Mouse (Mus musculus) limb, embryonic 12.5 days (tissue): Measurements from ENCODE around the gene Parp16. TPM values are rescaled to one million over a fixed set of nuclear protein-coding genes. Genes with fewer than 3 reads are reported as not detected.

Experiments
- ATAC-seq: fragments of 200-750 bp; cut with Nextera tagmentation; 2 replicates; pipeline ENCODE4 v1.8.0; 2017; ENCODE audit warnings: low read depth, moderate TSS enrichment; ENCODE audit not compliant: insufficient number of reproducible peaks, insufficient read depth, low FRiP score, low TSS enrichment
- H3K27ac ChIP-seq: fragments of 300-500 bp; sonication (generic); 2 replicates; pipeline ENCODE4 v1.5.1; 2016; ENCODE audit warnings: mild to moderate bottlenecking, moderate library complexity
- H3K27me3 ChIP-seq: fragments of 300-500 bp; sonication (generic); 2 replicates; pipeline ENCODE4 v1.6.1; 2016; ENCODE audit warnings: mild to moderate bottlenecking, moderate library complexity
- H3K36me3 ChIP-seq: fragments of 300-500 bp; sonication (generic); 2 replicates; pipeline ENCODE4 v1.6.1; 2016; ENCODE audit warnings: mild to moderate bottlenecking, moderate library complexity
- H3K4me1 ChIP-seq: fragments of 300-500 bp; sonication (generic); replicated peaks from 2 replicates; pipeline ENCODE4 v1.6.1; 2016
- H3K4me2 ChIP-seq: fragments of 300-500 bp; sonication (generic); 2 replicates; pipeline ENCODE4 v1.6.1; 2016; ENCODE audit warnings: mild to moderate bottlenecking, moderate library complexity
- H3K4me3 ChIP-seq: fragments of 300-500 bp; sonication (generic); replicated peaks from 2 replicates; pipeline ENCODE4 v1.5.1; 2016; ENCODE audit warnings: mild to moderate bottlenecking
- H3K9ac ChIP-seq: fragments of 300-500 bp; sonication (generic); replicated peaks from 2 replicates; pipeline ENCODE4 v1.6.1; 2016; ENCODE audit warnings: mild to moderate bottlenecking, moderate library complexity
- H3K9me3 ChIP-seq: fragments of 300-500 bp; sonication (generic); 2 replicates; pipeline ENCODE4 v1.6.1; 2016; ENCODE audit warnings: mild to moderate bottlenecking, moderate library complexity
- WGBS: fragments of 180-500 bp; shearing (Covaris S2); methylation state at CpG from one replicate; pipeline ENCODE4 v1.1.7; 2016; 5-methylcytosine and 5-hydroxymethylcytosine counted together
- polyA plus RNA-seq: library from polyadenylated mRNA; unstranded; fragments of >200 nt; fragmentation: Nextera tagmentation; extraction: Ambion mirVana; gene quantifications from 2 replicates; pipeline ENCODE4 v1.2.1, GENCODE M21; 2016

The Parp16 gene
- polyA plus RNA-seq, 1 experiment from 2014 or later = 8.2 TPM

DNA sequence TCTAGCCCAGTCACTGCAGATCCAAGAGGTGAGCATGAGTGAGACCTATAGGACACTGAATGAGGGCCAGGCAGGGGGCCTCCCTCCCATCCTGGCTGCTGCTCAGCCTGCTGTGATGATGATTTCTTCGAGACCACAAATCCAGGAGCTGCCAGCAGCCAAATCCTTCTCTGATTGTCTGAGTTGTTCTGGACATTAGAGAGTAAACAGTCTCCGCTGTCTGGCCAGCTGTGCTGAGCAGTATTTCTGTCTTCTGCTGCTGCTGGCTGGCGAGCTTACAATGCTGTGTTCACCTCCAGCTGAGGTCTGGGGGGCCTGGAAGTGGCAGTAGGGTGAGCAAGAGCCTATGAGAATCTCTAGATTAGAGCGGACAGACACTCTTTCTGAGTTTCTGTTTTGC is 48.1 kb downstream of the Parp16 start:
- Histone ChIP-seq H3K9ac (0 out of 2 replicates have a peak overlapping the region, but pooled peaks have one; percentile 28), H3K4me1 (peaks cover 19% of the 10 kb centered on the region), H3K4me2 (no peak overlapping the region), H3K4me3 (no peak overlapping the region), H3K27ac (no peak overlapping the region), H3K9me3 (no peaks in the 10 kb centered on the region), H3K36me3 (no peaks in the 10 kb centered on the region), H3K27me3 (no peaks in the 10 kb centered on the region; the same call in 1 of the 2 replicates)
- no peak for ATAC-seq
- 44% methylated on average over 4 of the region's 4 CpGs for WGBS

- no peak for ATAC-seq
- 36% methylated on average over 9 of the region's 9 CpGs for WGBS
- no peak overlapping the region for H3K9ac ChIP-seq
Measured at GRCm38 (mm10) chr9:65244036-65244806, 49.1 kb downstream of the Parp16 start.

DNA sequence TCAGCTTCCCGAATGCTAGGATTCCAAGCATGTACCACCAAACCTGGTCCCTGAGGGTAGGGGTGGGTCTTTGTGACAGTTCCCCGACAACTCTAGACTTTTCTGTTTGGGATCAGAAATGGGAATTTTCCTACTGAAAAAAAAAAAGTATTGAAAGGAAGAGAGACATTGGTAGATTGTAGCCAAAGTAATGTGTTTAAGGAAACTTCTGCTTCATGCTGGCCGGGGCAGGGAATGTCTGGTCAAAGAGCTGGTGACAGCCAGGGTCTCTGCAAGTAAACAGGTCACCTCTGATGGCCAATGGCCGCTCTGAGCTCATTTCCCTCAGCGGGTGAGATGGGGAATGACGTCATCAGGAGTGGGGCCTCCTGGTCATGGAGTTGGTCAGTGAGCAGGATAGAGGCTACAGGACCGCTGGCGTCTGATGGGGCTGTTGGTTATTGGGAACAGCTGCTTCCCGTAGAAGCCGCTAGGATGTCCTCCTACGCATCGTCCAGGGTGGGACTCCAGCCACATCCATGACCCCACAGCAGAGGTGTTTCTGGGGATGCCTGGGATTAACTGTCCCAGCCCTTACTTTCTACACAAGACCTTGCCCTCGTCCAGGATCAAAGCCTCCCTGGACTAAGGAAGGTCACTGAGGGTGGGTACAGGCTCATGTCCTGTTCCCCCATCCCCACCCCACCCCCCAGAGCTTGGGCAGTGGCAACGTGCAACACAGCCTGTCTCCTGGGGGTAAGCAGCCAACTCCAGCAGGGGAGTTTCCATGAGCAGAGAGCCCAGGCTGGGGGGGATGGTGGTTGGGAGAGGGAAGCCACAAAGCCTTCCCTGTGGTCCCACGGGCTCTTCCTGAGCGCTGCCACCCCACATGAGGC is 52.6 kb downstream of the Parp16 start:
- H3K4me1 ChIP-seq = peaks cover 14% of the 10 kb centered on the region; the same call in 1 of the 2 replicates
- no peaks in the 10 kb centered on the region for H3K27me3 ChIP-seq
- no peaks in the 10 kb centered on the region for H3K36me3 ChIP-seq
- no peak overlapping the region for H3K4me3 ChIP-seq
- no peak overlapping the region for H3K9ac ChIP-seq
- H3K27ac ChIP-seq = no peak overlapping the region
- WGBS = 67% methylated on average over 16 of the region's 16 CpGs
- no peak for ATAC-seq
- no peak overlapping the region for H3K4me2 ChIP-seq
- no peaks in the 10 kb centered on the region for H3K9me3 ChIP-seq

More at GRCm38 (mm10) chr9:65244036-65244806, 49.1 kb downstream of the Parp16 start:
- peaks cover 14% of the 10 kb centered on the region; the same call in 1 of the 2 replicates for H3K4me1 ChIP-seq
- no peaks in the 10 kb centered on the region for H3K36me3 ChIP-seq
- H3K27me3 ChIP-seq = no peaks in the 10 kb centered on the region; the same call in 1 of the 2 replicates
- H3K27ac ChIP-seq = no peak overlapping the region
- no peaks in the 10 kb centered on the region for H3K9me3 ChIP-seq
- H3K4me3 ChIP-seq = no peak overlapping the region
- H3K4me2 ChIP-seq = no peak overlapping the region

- Histone ChIP-seq H3K4me3 (no peak overlapping the region), H3K27ac (no peak overlapping the region), H3K27me3 (no peaks in the 10 kb centered on the region), H3K4me1 (peaks cover 14% of the 10 kb centered on the region; the same call in 1 of the 2 replicates), H3K9ac (no peak overlapping the region), H3K4me2 (no peak overlapping the region), H3K36me3 (no peaks in the 10 kb centered on the region), H3K9me3 (no peaks in the 10 kb centered on the region)
- no peak for ATAC-seq
- WGBS = 91% methylated on average over 5 of the region's 5 CpGs
Measured at GRCm38 (mm10) chr9:65248377-65248690, 53.2 kb downstream of the Parp16 start.

DNA sequence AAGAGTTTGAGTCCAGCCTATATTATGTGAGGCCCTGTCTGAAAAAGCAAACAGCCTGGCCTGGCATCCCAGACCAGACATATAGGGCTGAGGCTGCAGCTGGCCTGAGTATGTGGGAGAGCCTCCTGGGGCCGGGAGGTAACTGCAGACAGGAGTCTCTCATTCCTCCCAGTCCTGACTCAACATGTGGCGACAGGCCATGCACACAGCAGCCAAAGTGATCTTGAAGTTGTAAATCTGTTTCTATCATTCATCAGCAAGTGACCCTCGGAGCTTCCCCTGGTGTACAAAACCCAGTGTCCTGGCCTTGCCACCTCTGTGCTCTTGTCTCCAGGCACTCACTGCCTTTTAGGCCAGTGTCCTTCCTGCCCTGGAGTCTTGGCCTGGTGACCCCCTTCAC is 56.9 kb downstream of the Parp16 start:
- H3K4me3 ChIP-seq = no peak overlapping the region
- no peak for ATAC-seq
- 60% methylated on average over 3 of the region's 3 CpGs for WGBS

DNA sequence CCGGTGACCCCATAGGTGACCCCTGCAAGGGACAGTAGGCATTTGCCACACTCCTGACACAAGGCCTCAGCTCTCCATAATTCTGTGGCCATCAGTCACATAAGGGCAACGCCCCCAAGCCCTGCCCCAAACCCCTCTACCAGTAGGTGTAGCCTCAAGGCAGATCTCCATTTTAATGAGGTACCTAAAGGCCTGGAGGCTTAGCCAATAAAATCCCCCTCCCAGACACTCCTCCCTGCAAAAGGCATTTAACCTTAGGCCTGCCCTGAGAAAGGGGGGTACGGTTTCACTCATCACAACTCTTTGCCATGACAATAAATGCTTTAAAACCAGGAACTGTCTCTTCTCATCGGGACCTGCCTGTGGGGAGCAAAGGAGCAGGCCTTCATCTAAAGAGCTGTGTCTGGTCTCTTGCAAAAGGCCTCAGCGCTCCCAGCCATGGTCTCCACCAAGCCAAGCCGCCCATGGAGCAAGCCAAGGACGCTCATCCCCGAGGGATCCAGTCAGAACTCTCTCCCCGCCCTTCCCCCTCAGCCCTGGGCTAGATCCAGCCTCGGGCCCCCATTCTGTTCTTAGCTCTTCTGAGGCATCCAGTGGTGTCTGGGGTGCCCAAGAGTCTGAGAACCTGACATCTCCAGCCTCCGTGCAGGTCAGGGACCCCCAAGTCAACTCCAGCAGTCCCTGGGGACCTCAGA is 60.9 kb downstream of the Parp16 start:
- no peaks in the 10 kb centered on the region for H3K4me1 ChIP-seq
- H3K4me3 ChIP-seq = no peak overlapping the region
- H3K36me3 ChIP-seq = no peaks in the 10 kb centered on the region
- no peak overlapping the region for H3K9ac ChIP-seq
- WGBS = 62% methylated on average over 11 of the region's 11 CpGs
- H3K4me2 ChIP-seq = no peak overlapping the region
- H3K27me3 ChIP-seq = no peaks in the 10 kb centered on the region
- ATAC-seq = no peak
- no peaks in the 10 kb centered on the region for H3K9me3 ChIP-seq
- H3K27ac ChIP-seq = no peak overlapping the region; the same call in 1 of the 2 replicates

More for the DNA sequence above, 56.9 kb downstream of the Parp16 start:
- Histone ChIP-seq H3K36me3 (no peaks in the 10 kb centered on the region), H3K9me3 (no peaks in the 10 kb centered on the region), H3K27ac (no peak overlapping the region), H3K4me1 (0 out of 2 replicates have a peak, but pooled peaks cover 6% of the 10 kb centered on the region), H3K27me3 (no peaks in the 10 kb centered on the region), H3K4me2 (no peak overlapping the region), H3K9ac (no peak overlapping the region)

GRCm38 (mm10) chr9:65257218-65257910 is 62.2 kb downstream of the Parp16 start:
- no peak overlapping the region for H3K27ac ChIP-seq
- H3K4me1 ChIP-seq = no peaks in the 10 kb centered on the region
- 67% methylated on average over 9 of the region's 9 CpGs for whole genome bisulfite sequencing
- no peaks in the 10 kb centered on the region for H3K36me3 ChIP-seq
- ATAC-seq = no peak
- H3K9ac ChIP-seq = no peak overlapping the region
- no peak overlapping the region for H3K4me2 ChIP-seq
- no peak overlapping the region for H3K4me3 ChIP-seq
- no peaks in the 10 kb centered on the region for H3K9me3 ChIP-seq
- H3K27me3 ChIP-seq = no peaks in the 10 kb centered on the region

DNA sequence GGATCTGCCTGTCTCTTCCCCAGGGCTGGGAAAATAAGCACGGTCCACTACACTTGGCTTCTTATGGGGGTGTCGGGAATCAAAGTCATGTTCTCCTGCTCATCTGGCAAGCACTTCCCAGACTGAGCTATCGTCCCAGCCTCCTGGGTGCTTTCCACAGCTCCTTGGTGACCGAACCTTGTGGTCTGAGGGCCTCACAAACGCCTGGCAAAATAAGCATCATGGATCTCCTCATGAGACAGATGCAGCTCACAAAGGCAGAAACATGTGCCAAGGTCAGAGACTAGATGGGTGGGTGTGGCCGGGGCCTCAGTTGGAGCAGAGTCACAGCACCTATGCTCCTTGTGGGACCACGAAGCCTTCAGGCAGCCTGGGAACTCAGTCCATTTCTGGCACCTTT is 64.2 kb downstream of the Parp16 start:
- H3K4me2 ChIP-seq = no peak overlapping the region
- no peaks in the 10 kb centered on the region for H3K9me3 ChIP-seq
- no peak overlapping the region for H3K4me3 ChIP-seq
- H3K9ac ChIP-seq = no peak overlapping the region
- no peaks in the 10 kb centered on the region for H3K36me3 ChIP-seq
- H3K27ac ChIP-seq = no peak overlapping the region
- no peaks in the 10 kb centered on the region for H3K27me3 ChIP-seq
- ATAC-seq = no peak
- no peaks in the 10 kb centered on the region for H3K4me1 ChIP-seq
- 77% methylated on average over 7 of the region's 7 CpGs for WGBS

GRCm38 (mm10) chr9:65261591-65262230 is 66.6 kb downstream of the Parp16 start:
- H3K27ac ChIP-seq = no peak overlapping the region
- WGBS = 80% methylated on average over 2 of the region's 2 CpGs
- no peak overlapping the region for H3K9ac ChIP-seq
- H3K4me2 ChIP-seq = no peak overlapping the region
- H3K9me3 ChIP-seq = no peaks in the 10 kb centered on the region
- peaks cover 12% of the 10 kb centered on the region for H3K4me1 ChIP-seq
- no peaks in the 10 kb centered on the region for H3K27me3 ChIP-seq
- ATAC-seq = no peak
- no peak overlapping the region for H3K4me3 ChIP-seq
- H3K36me3 ChIP-seq = no peaks in the 10 kb centered on the region

- H3K4me2 ChIP-seq = no peak overlapping the region
- no peak overlapping the region for H3K27ac ChIP-seq
- 93% methylated on average over 3 of the region's 3 CpGs for WGBS
- no peak overlapping the region for H3K9ac ChIP-seq
- peaks cover 15% of the 10 kb centered on the region for H3K4me1 ChIP-seq
- H3K4me3 ChIP-seq = no peak overlapping the region
- H3K27me3 ChIP-seq = no peaks in the 10 kb centered on the region
- H3K36me3 ChIP-seq = no peaks in the 10 kb centered on the region
- no peak for ATAC-seq
- no peaks in the 10 kb centered on the region for H3K9me3 ChIP-seq
Measured at GRCm38 (mm10) chr9:65262641-65263120, 67.5 kb downstream of the Parp16 start.
